20 mouse cellular contexts compared by ENCODE assay signal in genomic region chr17:8210170-8210569, GRCm38 (mm10). TPM values are rescaled to one million over a fixed set of nuclear protein-coding genes. Genes with fewer than 3 reads are reported as not detected.
"Had no signal": no experiment of that assay in that cellular context is flagged by ENCODE, and none has a peak within 500 bp of the region (broad histone marks: within the 10 kb centered on the region; RNA-seq: fewer than 3 reads in every experiment).

No protein-coding gene starts in this region.

- ATAC-seq: intestine, embryonic 16.5 days; liver, postnatal 0 days; midbrain, embryonic 16.5 days had no signal

- DNase-seq: kidney, adult 2 months; kidney, postnatal 25 days; layer of hippocampus, adult 9-11 months; layer of hippocampus, postnatal 36 days; liver; liver, embryonic 13.5 days; liver, postnatal 0 days; lung, postnatal 14 days; right cerebral cortex, postnatal 25 days; thymus, adult 18-20 months; thymus, postnatal 4 days had no signal

- H3K4me1 ChIP-seq: kidney, embryonic 15.5 days; limb, embryonic 12.5 days; liver, embryonic 13.5 days; lung, embryonic 15.5 days; megakaryocyte, embryonic 14.5 days; neural tube, embryonic 13.5 days had no signal

- H3K4me2 ChIP-seq: kidney, embryonic 15.5 days; limb, embryonic 12.5 days; liver, embryonic 13.5 days; lung, embryonic 15.5 days; midbrain, embryonic 11.5 days; neural tube, embryonic 13.5 days had no signal

- H3K4me3 ChIP-seq: kidney, embryonic 15.5 days; limb, embryonic 12.5 days; liver, embryonic 13.5 days; lung, embryonic 15.5 days; megakaryocyte, embryonic 14.5 days; neural tube, embryonic 13.5 days had no signal

- H3K36me3 ChIP-seq: kidney, embryonic 15.5 days; limb, embryonic 12.5 days; liver, embryonic 13.5 days; lung, embryonic 15.5 days; neural tube, embryonic 13.5 days had no signal

- H3K9me3 ChIP-seq: kidney, embryonic 15.5 days; limb, embryonic 12.5 days; liver, embryonic 13.5 days; lung, embryonic 15.5 days; megakaryocyte, embryonic 14.5 days; neural tube, embryonic 13.5 days had no signal

- H3K27ac ChIP-seq: kidney, embryonic 15.5 days; limb, embryonic 12.5 days; liver, embryonic 13.5 days; lung, embryonic 15.5 days; macrophage; neural tube, embryonic 13.5 days had no signal

- H3K27me3 ChIP-seq: kidney, embryonic 15.5 days; limb, embryonic 12.5 days; liver, embryonic 13.5 days; lung, embryonic 15.5 days; neural tube, embryonic 13.5 days had no signal

- H3K9ac ChIP-seq: kidney, embryonic 15.5 days; limb, embryonic 12.5 days; liver, embryonic 13.5 days; liver, postnatal 0 days; lung, embryonic 15.5 days; neural tube, embryonic 13.5 days had no signal

RNA-seq across cellular contexts. Expression of gene Ccr6, which starts 25.7 kb away (rescaled TPM):
- total RNA-seq: layer of hippocampus, postnatal 36 days had no signal
- polyA plus RNA-seq: kidney, embryonic 15.5 days; limb, embryonic 12.5 days; lung, embryonic 15.5 days; macrophage; midbrain, embryonic 16.5 days; neural tube, embryonic 13.5 days had no signal
